Mouse (Mus musculus): ENCODE results near the gene Rnf183. TPM values are rescaled to one million over a fixed set of nuclear protein-coding genes. Genes with fewer than 3 reads are reported as not detected.

Rnf183 gene
- polyA plus RNA-seq, 1 experiment from 2014 or later = not detected

DNA sequence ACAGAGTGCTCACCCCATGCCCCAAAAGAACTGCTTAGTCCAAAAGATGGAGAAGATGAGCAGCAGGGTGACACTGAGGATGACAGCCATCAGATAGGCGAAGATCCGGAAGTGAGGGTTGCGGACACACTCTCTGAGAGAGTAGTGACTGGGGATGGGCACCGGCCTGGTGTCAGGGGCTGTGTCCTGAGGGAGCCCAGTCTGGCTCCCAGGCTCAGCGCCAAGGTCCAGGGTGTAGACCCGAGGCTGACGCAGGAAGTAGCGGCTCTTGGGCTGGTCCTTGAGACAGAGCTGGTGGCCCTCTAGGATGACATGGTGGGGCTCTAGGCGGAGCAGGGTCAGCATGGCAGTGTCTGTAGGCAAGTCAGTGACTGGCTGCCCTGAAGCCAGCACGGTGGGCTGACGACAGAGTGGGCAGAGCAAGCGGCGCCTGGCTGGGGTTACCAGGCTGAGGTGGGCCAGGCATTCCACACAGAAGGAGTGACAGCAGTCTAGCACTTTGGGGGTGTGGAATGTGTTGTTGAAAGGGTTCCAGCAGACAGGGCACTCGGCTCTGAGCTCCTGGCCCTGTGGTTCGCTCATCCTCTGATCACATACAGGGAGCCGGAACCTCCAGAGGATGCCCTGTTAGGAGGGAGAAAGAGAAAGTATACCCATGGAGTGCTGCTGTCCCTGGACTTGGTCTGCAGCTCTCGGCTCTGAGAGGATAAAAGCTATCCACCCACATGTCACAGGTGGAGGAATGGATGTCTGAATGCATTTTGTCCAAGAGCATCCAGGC lies 6.9 kb downstream of the Rnf183 start:
- no peaks in the 10 kb centered on the region for H3K9me3 ChIP-seq
- ATAC-seq (ENCODE audit: low FRiP score, low read depth) = 0 out of 2 replicates have a peak, but pooled peaks have one; percentile 24
- H3K27me3 ChIP-seq = no peaks in the 10 kb centered on the region
- WGBS = 73% methylated on average over 17 of the region's 17 CpGs
- peaks cover 29% of the 10 kb centered on the region for H3K36me3 ChIP-seq
- no peak overlapping the region for H3K27ac ChIP-seq
- H3K4me3 ChIP-seq = no peak overlapping the region
- H3K4me1 ChIP-seq = no peaks in the 10 kb centered on the region
- H3K4me2 ChIP-seq (replicated peaks) = no peak overlapping the region
- H3K9ac ChIP-seq = no peak overlapping the region

- Histone ChIP-seq H3K4me2 (replicated peaks) (no peak overlapping the region), H3K9ac (no peak overlapping the region), H3K36me3 (peaks cover 52% of the 10 kb centered on the region), H3K4me3 (no peak overlapping the region), H3K9me3 (no peaks in the 10 kb centered on the region), H3K27me3 (no peaks in the 10 kb centered on the region), H3K4me1 (no peaks in the 10 kb centered on the region), H3K27ac (no peak overlapping the region)
- WGBS = 92% methylated on average over 4 of the region's 4 CpGs
- ATAC-seq (ENCODE audit: low FRiP score, low read depth) = no peak
Observed at GRCm38 (mm10) chr4:62425891-62426290, 9.2 kb downstream of the Rnf183 start.

DNA sequence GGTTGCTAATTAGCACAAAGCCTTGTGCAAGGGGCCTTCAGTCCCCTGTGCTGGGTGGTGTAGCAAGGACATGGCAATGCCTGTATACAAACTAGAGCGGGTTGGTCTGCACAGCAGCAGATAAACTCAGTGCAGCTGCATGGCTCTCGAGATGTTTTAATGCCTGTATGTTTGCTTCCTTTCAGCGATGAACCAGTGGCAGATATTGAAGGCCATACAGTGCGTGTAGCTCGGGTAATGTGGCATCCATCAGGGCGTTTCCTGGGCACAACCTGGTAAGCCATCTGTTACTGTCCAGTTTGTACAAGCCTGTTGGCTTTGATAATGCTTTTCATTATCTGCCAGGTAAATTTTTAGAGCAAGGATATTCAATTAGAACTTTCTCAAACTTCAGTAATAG lies 16.0 kb downstream of the Rnf183 start:
- H3K4me3 ChIP-seq = no peak overlapping the region
- 93% methylated on average over 6 of the region's 6 CpGs for WGBS
- H3K4me2 ChIP-seq (replicated peaks) = no peak overlapping the region
- H3K27ac ChIP-seq = no peak overlapping the region
- peaks cover 100% of the 10 kb centered on the region for H3K36me3 ChIP-seq
- no peaks in the 10 kb centered on the region for H3K4me1 ChIP-seq
- no peak for ATAC-seq (ENCODE audit: low FRiP score, low read depth)
- H3K27me3 ChIP-seq = no peaks in the 10 kb centered on the region
- no peak overlapping the region for H3K9ac ChIP-seq
- no peaks in the 10 kb centered on the region for H3K9me3 ChIP-seq

DNA sequence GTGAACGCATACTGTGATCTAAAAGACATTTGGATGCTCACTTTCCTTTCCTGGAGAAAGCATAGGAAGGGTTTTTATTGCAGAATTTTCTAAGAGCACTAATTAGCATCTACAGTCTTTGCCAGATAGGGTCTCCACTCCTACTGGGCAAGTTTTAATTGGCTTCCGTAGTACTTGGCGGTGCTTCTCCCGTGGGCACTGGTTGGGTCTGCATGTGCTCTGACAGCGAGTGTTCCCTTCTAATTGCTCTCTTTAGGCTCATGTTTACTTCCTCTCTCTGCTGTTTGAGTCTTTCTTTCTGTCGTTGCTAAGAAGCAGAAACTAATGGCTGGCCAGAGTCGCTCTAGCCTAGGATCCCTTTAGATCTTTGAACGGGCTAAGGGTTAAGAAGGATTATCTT lies 16.6 kb downstream of the Rnf183 start:
- no peak for ATAC-seq (ENCODE audit: low FRiP score, low read depth)

GRCm38 (mm10) chr4:62411606-62412005 lies 23.4 kb downstream of the Rnf183 start:
- H3K36me3 ChIP-seq = peaks cover 57% of the 10 kb centered on the region
- no peak overlapping the region for H3K4me2 ChIP-seq (replicated peaks)
- peaks cover 20% of the 10 kb centered on the region for H3K4me1 ChIP-seq
- no peak for ATAC-seq (ENCODE audit: low FRiP score, low read depth)
- no peak overlapping the region for H3K27ac ChIP-seq
- no peaks in the 10 kb centered on the region for H3K9me3 ChIP-seq
- H3K4me3 ChIP-seq = no peak overlapping the region
- no peak overlapping the region for H3K9ac ChIP-seq
- WGBS = 93% methylated on average over 10 of the region's 10 CpGs
- H3K27me3 ChIP-seq = no peaks in the 10 kb centered on the region

More for the DNA sequence above, 16.6 kb downstream of the Rnf183 start:
- H3K9me3 ChIP-seq = no peaks in the 10 kb centered on the region
- no peak overlapping the region for H3K27ac ChIP-seq
- peaks cover 100% of the 10 kb centered on the region for H3K36me3 ChIP-seq
- H3K4me3 ChIP-seq = no peak overlapping the region
- no peak overlapping the region for H3K4me2 ChIP-seq (replicated peaks)
- H3K27me3 ChIP-seq = no peaks in the 10 kb centered on the region
- 78% methylated on average over 8 of the region's 8 CpGs for WGBS
- no peak overlapping the region for H3K9ac ChIP-seq
- no peaks in the 10 kb centered on the region for H3K4me1 ChIP-seq

DNA sequence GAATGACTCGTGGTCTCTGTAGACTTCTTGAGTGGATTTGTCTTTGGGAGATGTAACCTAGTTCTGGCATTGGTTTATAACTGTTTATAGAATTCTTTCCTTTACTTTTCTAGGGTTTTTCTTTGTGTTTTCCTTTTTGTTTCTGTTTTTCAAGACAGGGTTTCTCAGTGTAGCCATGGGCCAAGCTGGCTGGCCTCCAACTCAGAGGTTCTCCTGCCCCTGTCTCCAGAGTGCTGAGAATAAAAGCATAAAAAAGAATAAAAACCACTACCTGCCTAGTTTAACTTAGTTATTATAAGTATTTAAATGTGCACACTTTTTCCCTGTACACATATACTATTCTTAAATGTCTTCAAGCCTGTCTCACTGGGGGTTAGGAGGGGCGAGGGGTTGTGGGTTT lies 24.7 kb downstream of the Rnf183 start:
- H3K9ac ChIP-seq = peak overlapping the region; percentile 88
- H3K4me2 ChIP-seq (replicated peaks) = peak overlapping the region; percentile 72
- H3K36me3 ChIP-seq = peaks cover 44% of the 10 kb centered on the region
- no peaks in the 10 kb centered on the region for H3K27me3 ChIP-seq
- H3K9me3 ChIP-seq = no peaks in the 10 kb centered on the region
- no peak for ATAC-seq (ENCODE audit: low FRiP score, low read depth)
- no peak overlapping the region for H3K27ac ChIP-seq
- H3K4me1 ChIP-seq = peaks cover 29% of the 10 kb centered on the region
- WGBS = 83% methylated on average over 2 of the region's 2 CpGs
- H3K4me3 ChIP-seq = peak overlapping the region; percentile 83

- WGBS = 28% methylated on average over 6 of the region's 6 CpGs
- H3K27me3 ChIP-seq = no peaks in the 10 kb centered on the region
- ATAC-seq (ENCODE audit: low FRiP score, low read depth) = no peak
- no peaks in the 10 kb centered on the region for H3K9me3 ChIP-seq
- peaks cover 43% of the 10 kb centered on the region for H3K36me3 ChIP-seq
- H3K27ac ChIP-seq = peak overlapping the region; percentile 82
- H3K4me2 ChIP-seq (replicated peaks) = peak overlapping the region; percentile 72
- peak overlapping the region; percentile 83 for H3K4me3 ChIP-seq
- H3K9ac ChIP-seq = peak overlapping the region; percentile 88
- peaks cover 29% of the 10 kb centered on the region for H3K4me1 ChIP-seq
Observed at GRCm38 (mm10) chr4:62409615-62410014, 25.4 kb downstream of the Rnf183 start.

GRCm38 (mm10) chr4:62408601-62409282 lies 26.3 kb downstream of the Rnf183 start, which contains the start of the genes Cdc26 and Prpf4:
TSS of gene Cdc26 (minus strand) at chr4:62408642.
TSS of gene Prpf4 (plus strand) at chr4:62408797.
- Histone ChIP-seq H3K9me3 (no peaks in the 10 kb centered on the region), H3K4me3 (peak within 1 kb of the TSS; percentile 83), H3K4me1 (peaks cover 29% of the 10 kb centered on the region), H3K4me2 (replicated peaks) (peak within 1 kb of the TSS; percentile 72), H3K27ac (peak within 1 kb of the TSS; percentile 90), H3K9ac (peak within 1 kb of the TSS; percentile 88), H3K27me3 (no peaks in the 10 kb centered on the region), H3K36me3 (peaks cover 41% of the 10 kb centered on the region)
- under 1% methylated on average over 39 of the region's 39 CpGs for WGBS
- ATAC-seq (ENCODE audit: low FRiP score, low read depth) = peak; percentile 99

- H3K4me2 ChIP-seq (replicated peaks) = peak overlapping the region; percentile 72
- peaks cover 29% of the 10 kb centered on the region for H3K4me1 ChIP-seq
- no peaks in the 10 kb centered on the region for H3K27me3 ChIP-seq
- H3K9ac ChIP-seq = peak overlapping the region; percentile 83
- H3K9me3 ChIP-seq = no peaks in the 10 kb centered on the region
- ATAC-seq (ENCODE audit: low FRiP score, low read depth) = peak; percentile 60
- peak overlapping the region; percentile 83 for H3K4me3 ChIP-seq
- H3K27ac ChIP-seq = peak overlapping the region; percentile 90
- H3K36me3 ChIP-seq = peaks cover 40% of the 10 kb centered on the region
- under 1% methylated on average over 35 of the region's 35 CpGs for WGBS
Observed at GRCm38 (mm10) chr4:62407730-62408582, 27.1 kb downstream of the Rnf183 start.

DNA sequence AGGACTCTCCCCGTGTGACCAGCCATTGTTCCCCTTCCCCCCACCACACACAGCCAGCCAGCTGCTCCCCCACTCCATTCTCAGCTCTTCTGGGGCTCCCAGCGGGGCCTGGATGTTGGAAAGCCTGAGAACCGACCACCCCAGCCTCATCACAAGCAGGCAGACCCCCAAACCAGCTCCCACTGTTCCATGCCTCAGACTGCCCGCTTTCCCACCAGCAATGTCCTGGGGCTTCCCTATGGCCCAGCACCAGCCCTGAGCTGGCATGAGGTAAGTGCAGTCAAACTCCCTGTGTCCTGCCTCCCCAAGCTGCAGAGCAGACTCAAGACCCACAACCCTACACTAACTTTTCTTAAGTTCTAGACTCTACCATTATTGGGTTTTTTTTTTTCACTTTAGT lies 28.9 kb downstream of the Rnf183 start:
- Histone ChIP-seq H3K27me3 (no peaks in the 10 kb centered on the region), H3K4me3 (peak overlapping the region; percentile 0; the same call in 1 of the 2 replicates), H3K4me1 (peaks cover 29% of the 10 kb centered on the region), H3K4me2 (replicated peaks) (peak overlapping the region; percentile 14; the same call in 1 of the 2 replicates), H3K36me3 (peaks cover 40% of the 10 kb centered on the region), H3K9ac (no peak overlapping the region), H3K27ac (no peak overlapping the region), H3K9me3 (no peaks in the 10 kb centered on the region)
- 84% methylated on average over 4 of the region's 4 CpGs for WGBS
- ATAC-seq (ENCODE audit: low FRiP score, low read depth) = no peak

DNA sequence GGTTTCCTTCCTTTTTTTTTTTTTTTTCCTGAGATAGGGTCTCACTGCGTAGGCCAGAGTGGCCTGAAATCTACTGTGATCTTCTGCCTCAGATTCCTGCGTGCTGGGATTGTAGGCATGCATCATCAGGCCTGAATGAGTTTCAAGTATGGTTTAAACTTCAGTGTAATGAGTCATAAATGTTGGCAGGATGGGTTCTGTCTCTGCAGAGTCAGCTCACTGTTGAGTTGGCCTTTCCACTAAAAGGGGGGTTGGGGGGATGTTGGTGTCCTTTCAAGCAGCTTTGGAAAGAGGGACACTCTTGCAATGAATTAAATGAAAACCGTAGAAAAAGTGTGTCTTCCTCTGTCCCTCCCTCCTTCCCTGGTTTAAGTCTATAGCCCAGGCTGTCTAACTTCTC lies 36.1 kb downstream of the Rnf183 start:
- no peak overlapping the region for H3K4me3 ChIP-seq
- H3K9ac ChIP-seq = no peak overlapping the region
- peaks cover 90% of the 10 kb centered on the region for H3K36me3 ChIP-seq
- 94% methylated on average over 3 of the region's 3 CpGs for WGBS
- H3K27me3 ChIP-seq = no peaks in the 10 kb centered on the region
- H3K4me1 ChIP-seq = no peaks in the 10 kb centered on the region
- H3K27ac ChIP-seq = no peak overlapping the region
- ATAC-seq (ENCODE audit: low FRiP score, low read depth) = no peak
- no peak overlapping the region for H3K4me2 ChIP-seq (replicated peaks)
- no peaks in the 10 kb centered on the region for H3K9me3 ChIP-seq
